Mouse (Mus musculus) spleen, postnatal 0 days (tissue): ENCODE measurements around the gene Cdk9. TPM values are rescaled to one million over a fixed set of nuclear protein-coding genes. Genes with fewer than 3 reads are reported as not detected.

ENCODE experiments used
- microRNA counts: library from miRNA; unstranded; fragments of <30 nt; microRNA quantifications from one replicate; lab custom pipeline; 2015
- polyA plus RNA-seq: library from polyadenylated mRNA; unstranded; fragments of >200 nt; fragmentation: Nextera tagmentation; extraction: Ambion mirVana; gene quantifications from 2 replicates; pipeline ENCODE4 v1.2.1, GENCODE M21; 2015

Gene Cdk9
- polyA plus RNA-seq = 71.1 and 76.8 TPM in 2 replicates

GRCm38 (mm10) chr2:32712934-32713817 is at the start of gene Cdk9:
Gene Cdk9, minus strand, starts transcription at chr2:32713076.

GRCm38 (mm10) chr2:32757056-32757845 is 44.4 kb upstream of the Cdk9 start, which contains the start of gene Tor2a:
Gene Tor2a, plus strand, starts transcription at chr2:32757234.

GRCm38 (mm10) chr2:32740916-32741272 is 28.0 kb upstream of the Cdk9 start, which contains the start of gene 6330409D20Rik:
Gene 6330409D20Rik, minus strand, starts transcription at chr2:32741016.

GRCm38 (mm10) chr2:32720681-32721229 is 7.9 kb upstream of the Cdk9 start, which contains the start of gene Sh2d3c:
Gene Sh2d3c, plus strand, starts transcription at chr2:32721055.

GRCm38 (mm10) chr2:32704021-32704421 is 8.9 kb downstream of the Cdk9 start, which contains the start of gene Fpgs:
Gene Fpgs, minus strand, starts transcription at chr2:32704145.

MicroRNAs within 50 kb of the gene (microRNA counts, 519-probe panel; counts per million panel counts)
- microRNA mmu-miR-2861 (lab: Ali Mortazavi, UCI) = 88.3 counts per million

Other genes with a start within 250 kb of the Cdk9 start
- gene Fam102a, start 177.7 kb downstream of the Cdk9 start, polyA plus RNA-seq = 3.9 and 5.6 TPM in 2 replicates
- 73.8 and 81.9 TPM in 2 replicates for gene Dpm2, start 142.2 kb downstream of the Cdk9 start, polyA plus RNA-seq
- not detected in 2 replicates for gene Pip5kl1, start 138.3 kb downstream of the Cdk9 start, polyA plus RNA-seq
- not detected in 2 replicates for gene 9430097D07Rik, start 137.4 kb downstream of the Cdk9 start, polyA plus RNA-seq
- 14.7 and 19.2 TPM in 2 replicates for gene St6galnac4, start 126.0 kb downstream of the Cdk9 start, polyA plus RNA-seq
- 13.3 and 16.6 TPM in 2 replicates for gene St6galnac6, start 113.4 kb downstream of the Cdk9 start, polyA plus RNA-seq
- 4.8 and 5.1 TPM in 2 replicates for gene Ak1, start 91.3 kb downstream of the Cdk9 start, polyA plus RNA-seq
- gene Eng, start 66.5 kb downstream of the Cdk9 start, polyA plus RNA-seq = 40.5 and 45.8 TPM in 2 replicates
- 20.0 and 22.3 TPM in 2 replicates for gene Fpgs, start 8.9 kb downstream of the Cdk9 start, polyA plus RNA-seq
- 21.4 and 28.6 TPM in 2 replicates for gene Sh2d3c, start 8.0 kb upstream of the Cdk9 start, polyA plus RNA-seq
- gene 6330409D20Rik, start 27.9 kb upstream of the Cdk9 start, polyA plus RNA-seq = 0.41 TPM in 1 of 2 replicates, not detected in the other
- gene Tor2a, start 44.2 kb upstream of the Cdk9 start, polyA plus RNA-seq = 23.5 and 29.9 TPM in 2 replicates
- 0.05 and 0.17 TPM in 2 replicates for gene Ttc16, start 62.6 kb upstream of the Cdk9 start, polyA plus RNA-seq
- gene Ptrh1, start 62.7 kb upstream of the Cdk9 start, polyA plus RNA-seq = 2.4 and 3.0 TPM in 2 replicates
- gene Cfap157, start 71.4 kb upstream of the Cdk9 start, polyA plus RNA-seq = 0.12 and 0.37 TPM in 2 replicates
- 5.5 and 6.8 TPM in 2 replicates for gene Stxbp1, start 134.2 kb upstream of the Cdk9 start, polyA plus RNA-seq
- gene Fam129b, start 163.0 kb upstream of the Cdk9 start, polyA plus RNA-seq = 12.4 and 16.1 TPM in 2 replicates
- 200 and 203 TPM in 2 replicates for gene Rpl12, start 248.5 kb upstream of the Cdk9 start, polyA plus RNA-seq
- 2.7 TPM in 2 replicates for gene Lrsam1, start 248.5 kb upstream of the Cdk9 start, polyA plus RNA-seq